Mouse (Mus musculus): ENCODE measurements around the gene Cartpt. TPM values are rescaled to one million over a fixed set of nuclear protein-coding genes. Genes with fewer than 3 reads are reported as not detected.

The Cartpt gene
- polyA plus RNA-seq (2015; fragmentation: Nextera tagmentation; extraction: Ambion mirVana) = 0.09 TPM in 1 of 2 replicates, not detected in the other

GRCm38 (mm10) chr13:99900965-99901364, at the start of gene Cartpt:
Cartpt (minus strand) TSS chr13:99901091.
- DNase-seq = no peak
- no peaks in the 10 kb centered on the region for H3K4me1 ChIP-seq (replicated peaks)
- H3K4me2 ChIP-seq = no peak within 1 kb of the TSS
- no peaks in the 10 kb centered on the region for H3K9me3 ChIP-seq (replicated peaks)
- no peak for ATAC-seq (ENCODE audit: low read depth)
- no peak within 1 kb of the TSS for H3K27ac ChIP-seq
- 46% methylated on average over 9 of the region's 9 CpGs for WGBS (ENCODE audit: insufficient replicate concordance)
- no peak within 1 kb of the TSS for H3K9ac ChIP-seq
- H3K27me3 ChIP-seq = peaks cover 33% of the 10 kb centered on the region
- H3K4me3 ChIP-seq (replicated peaks) = no peak within 1 kb of the TSS
- H3K36me3 ChIP-seq = no peaks in the 10 kb centered on the region

GRCm38 (mm10) chr13:99947417-99947816, 46.5 kb upstream of the Cartpt start:
- H3K27ac ChIP-seq = no peak overlapping the region
- 0 out of 2 replicates have a peak, but pooled peaks cover 8% of the 10 kb centered on the region for H3K36me3 ChIP-seq
- WGBS (ENCODE audit: insufficient replicate concordance) = 63% methylated on average over 4 of the region's 4 CpGs
- no peak for ATAC-seq (ENCODE audit: low read depth)
- no peak for DNase-seq
- H3K9me3 ChIP-seq (replicated peaks) = no peaks in the 10 kb centered on the region
- H3K4me2 ChIP-seq = no peak overlapping the region
- H3K27me3 ChIP-seq = no peaks in the 10 kb centered on the region
- no peak overlapping the region for H3K4me3 ChIP-seq (replicated peaks)
- no peak overlapping the region for H3K9ac ChIP-seq
- H3K4me1 ChIP-seq (replicated peaks) = no peaks in the 10 kb centered on the region

GRCm38 (mm10) chr13:99943525-99943924, 42.6 kb upstream of the Cartpt start:
- H3K27me3 ChIP-seq = no peaks in the 10 kb centered on the region
- H3K4me1 ChIP-seq (replicated peaks) = no peaks in the 10 kb centered on the region
- ATAC-seq (ENCODE audit: low read depth) (no peak), DNase-seq (no peak)
- no peak overlapping the region for H3K4me3 ChIP-seq (replicated peaks)
- H3K4me2 ChIP-seq = no peak overlapping the region
- no peak overlapping the region for H3K27ac ChIP-seq
- H3K36me3 ChIP-seq = 0 out of 2 replicates have a peak, but pooled peaks cover 8% of the 10 kb centered on the region
- no peaks in the 10 kb centered on the region for H3K9me3 ChIP-seq (replicated peaks)
- WGBS (ENCODE audit: insufficient replicate concordance) = 75% methylated on average over 2 of the region's 2 CpGs
- H3K9ac ChIP-seq = no peak overlapping the region

GRCm38 (mm10) chr13:99940601-99941000, 39.7 kb upstream of the Cartpt start:
- H3K27me3 ChIP-seq = no peaks in the 10 kb centered on the region
- H3K27ac ChIP-seq = no peak overlapping the region
- no peaks in the 10 kb centered on the region for H3K36me3 ChIP-seq
- H3K4me3 ChIP-seq (replicated peaks) = no peak overlapping the region
- 28% methylated on average over 2 of the region's 2 CpGs for WGBS (ENCODE audit: insufficient replicate concordance)
- ATAC-seq (ENCODE audit: low read depth) (no peak), DNase-seq (no peak)
- no peak overlapping the region for H3K9ac ChIP-seq
- no peaks in the 10 kb centered on the region for H3K4me1 ChIP-seq (replicated peaks)
- H3K9me3 ChIP-seq (replicated peaks) = no peaks in the 10 kb centered on the region
- H3K4me2 ChIP-seq = no peak overlapping the region

- ATAC-seq (ENCODE audit: low read depth) = no peak
- no peaks in the 10 kb centered on the region for H3K9me3 ChIP-seq (replicated peaks)
- no peak overlapping the region for H3K9ac ChIP-seq
- H3K4me1 ChIP-seq (replicated peaks) = no peaks in the 10 kb centered on the region
- no peak overlapping the region for H3K4me2 ChIP-seq
- H3K27me3 ChIP-seq = no peaks in the 10 kb centered on the region
- no peak for DNase-seq
- no peaks in the 10 kb centered on the region for H3K36me3 ChIP-seq
- 16% methylated on average over 8 of the region's 8 CpGs for WGBS (ENCODE audit: insufficient replicate concordance)
- H3K4me3 ChIP-seq (replicated peaks) = no peak overlapping the region
- no peak overlapping the region for H3K27ac ChIP-seq
These were observed 38.4 kb upstream of the Cartpt start for GRCm38 (mm10) chr13:99939320-99939671.

GRCm38 (mm10) chr13:99938606-99939319, 37.9 kb upstream of the Cartpt start:
- ATAC-seq (ENCODE audit: low read depth) = no peak
- Histone ChIP-seq H3K4me3 (replicated peaks) (no peak overlapping the region), H3K36me3 (no peaks in the 10 kb centered on the region), H3K4me2 (no peak overlapping the region), H3K4me1 (replicated peaks) (no peaks in the 10 kb centered on the region), H3K9me3 (replicated peaks) (no peaks in the 10 kb centered on the region), H3K27me3 (no peaks in the 10 kb centered on the region), H3K9ac (no peak overlapping the region), H3K27ac (no peak overlapping the region)
- no peak for DNase-seq
- 20% methylated on average over 10 of the region's 10 CpGs for WGBS (ENCODE audit: insufficient replicate concordance)

GRCm38 (mm10) chr13:99937741-99938140, 36.9 kb upstream of the Cartpt start:
- Histone ChIP-seq H3K4me2 (no peak overlapping the region), H3K9ac (no peak overlapping the region), H3K27me3 (no peaks in the 10 kb centered on the region), H3K27ac (no peak overlapping the region), H3K36me3 (no peaks in the 10 kb centered on the region), H3K4me3 (replicated peaks) (no peak overlapping the region), H3K9me3 (replicated peaks) (no peaks in the 10 kb centered on the region), H3K4me1 (replicated peaks) (no peaks in the 10 kb centered on the region)
- DNase-seq (no peak), ATAC-seq (ENCODE audit: low read depth) (no peak)
- 62% methylated on average over 3 of the region's 3 CpGs for WGBS (ENCODE audit: insufficient replicate concordance)

- no peak for ATAC-seq (ENCODE audit: low read depth)
- H3K27me3 ChIP-seq = no peaks in the 10 kb centered on the region
- H3K36me3 ChIP-seq = no peaks in the 10 kb centered on the region
- no peak overlapping the region for H3K4me3 ChIP-seq (replicated peaks)
- no peak overlapping the region for H3K27ac ChIP-seq
- no peaks in the 10 kb centered on the region for H3K4me1 ChIP-seq (replicated peaks)
- no peaks in the 10 kb centered on the region for H3K9me3 ChIP-seq (replicated peaks)
- no peak for DNase-seq
- no peak overlapping the region for H3K4me2 ChIP-seq
- no peak overlapping the region for H3K9ac ChIP-seq
- WGBS (ENCODE audit: insufficient replicate concordance) = 19% methylated on average over 1 of the region's 1 CpGs
These were observed 31.5 kb upstream of the Cartpt start for GRCm38 (mm10) chr13:99932406-99932805.

- Histone ChIP-seq H3K36me3 (no peaks in the 10 kb centered on the region), H3K27me3 (no peaks in the 10 kb centered on the region), H3K9ac (no peak overlapping the region), H3K9me3 (replicated peaks) (no peaks in the 10 kb centered on the region), H3K4me3 (replicated peaks) (no peak overlapping the region), H3K4me2 (no peak overlapping the region), H3K27ac (no peak overlapping the region), H3K4me1 (replicated peaks) (no peaks in the 10 kb centered on the region)
- ATAC-seq (ENCODE audit: low read depth) (no peak), DNase-seq (no peak)
- 70% methylated on average over 6 of the region's 6 CpGs for WGBS (ENCODE audit: insufficient replicate concordance)
These were observed 30.6 kb upstream of the Cartpt start for GRCm38 (mm10) chr13:99931502-99931901.

- no peaks in the 10 kb centered on the region for H3K4me1 ChIP-seq (replicated peaks)
- no peak overlapping the region for H3K9ac ChIP-seq
- H3K27me3 ChIP-seq = no peaks in the 10 kb centered on the region
- H3K27ac ChIP-seq = no peak overlapping the region
- DNase-seq (no peak), ATAC-seq (ENCODE audit: low read depth) (no peak)
- WGBS (ENCODE audit: insufficient replicate concordance) = 72% methylated on average over 5 of the region's 5 CpGs
- H3K9me3 ChIP-seq (replicated peaks) = no peaks in the 10 kb centered on the region
- H3K4me3 ChIP-seq (replicated peaks) = no peak overlapping the region
- no peaks in the 10 kb centered on the region for H3K36me3 ChIP-seq
- no peak overlapping the region for H3K4me2 ChIP-seq
These were observed 25.4 kb upstream of the Cartpt start for GRCm38 (mm10) chr13:99926249-99926648.

GRCm38 (mm10) chr13:99915632-99916031, 14.7 kb upstream of the Cartpt start:
- no peak overlapping the region for H3K27ac ChIP-seq
- no peaks in the 10 kb centered on the region for H3K4me1 ChIP-seq (replicated peaks)
- WGBS (ENCODE audit: insufficient replicate concordance) = 63% methylated on average over 5 of the region's 5 CpGs
- DNase-seq = no peak
- H3K36me3 ChIP-seq = no peaks in the 10 kb centered on the region
- no peak for ATAC-seq (ENCODE audit: low read depth)
- no peak overlapping the region for H3K4me3 ChIP-seq (replicated peaks)
- H3K9me3 ChIP-seq (replicated peaks) = no peaks in the 10 kb centered on the region
- H3K27me3 ChIP-seq = no peaks in the 10 kb centered on the region
- H3K9ac ChIP-seq = no peak overlapping the region
- no peak overlapping the region for H3K4me2 ChIP-seq

GRCm38 (mm10) chr13:99900557-99900892, 366 bp downstream of the Cartpt start:
- Histone ChIP-seq H3K9ac (no peak overlapping the region), H3K4me1 (replicated peaks) (no peaks in the 10 kb centered on the region), H3K36me3 (no peaks in the 10 kb centered on the region), H3K27me3 (peaks cover 33% of the 10 kb centered on the region), H3K9me3 (replicated peaks) (no peaks in the 10 kb centered on the region), H3K4me3 (replicated peaks) (no peak overlapping the region), H3K27ac (no peak overlapping the region), H3K4me2 (no peak overlapping the region)
- ATAC-seq (ENCODE audit: low read depth) = no peak
- DNase-seq = peak; percentile 12
- WGBS (ENCODE audit: insufficient replicate concordance) = 6% methylated on average over 28 of the region's 30 CpGs
